Mouse (Mus musculus): ENCODE results near the gene Nos1. TPM values are rescaled to one million over a fixed set of nuclear protein-coding genes. Genes with fewer than 3 reads are reported as not detected.

Gene Nos1
- total RNA-seq, 2 experiments from 2014 or later, result 36.0 to 42.2 TPM

DNA sequence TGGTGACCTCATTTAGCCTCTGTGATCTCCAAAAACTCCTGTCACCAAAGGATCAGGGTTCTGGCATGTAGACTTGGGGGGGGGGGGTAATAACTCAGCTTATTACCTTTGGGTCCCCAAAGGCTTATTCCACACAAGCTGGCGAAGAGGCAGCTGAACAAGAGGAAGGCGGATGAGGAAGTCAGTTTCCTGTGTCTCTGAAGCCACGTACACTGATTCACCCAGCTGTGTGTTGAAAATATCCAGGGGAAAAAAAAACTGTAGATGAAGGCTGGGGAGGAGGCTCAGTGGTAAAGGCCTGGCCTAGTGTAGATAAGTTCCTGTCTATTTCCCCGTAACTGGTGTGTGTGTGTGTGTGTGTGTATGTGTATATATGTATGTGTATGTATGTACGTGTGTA is 110.7 kb downstream of the Nos1 start:
- intact Hi-C loops (cut with DNase I), result no loop called here

GRCm38 (mm10) chr5:117894050-117894449 is 113.2 kb downstream of the Nos1 start:
- intact Hi-C loops (cut with DNase I), result no loop called here
- no peak for DNase-seq

More for the DNA sequence above, 110.7 kb downstream of the Nos1 start:
- no peak for DNase-seq

- no peak for DNase-seq
- intact Hi-C loops (cut with DNase I), result no loop called here
Measured at GRCm38 (mm10) chr5:117898055-117898806, 117.4 kb downstream of the Nos1 start.

GRCm38 (mm10) chr5:117899361-117899760 is 118.5 kb downstream of the Nos1 start:
- intact Hi-C loops (cut with DNase I), result no loop called here
- DNase-seq, result no peak

DNA sequence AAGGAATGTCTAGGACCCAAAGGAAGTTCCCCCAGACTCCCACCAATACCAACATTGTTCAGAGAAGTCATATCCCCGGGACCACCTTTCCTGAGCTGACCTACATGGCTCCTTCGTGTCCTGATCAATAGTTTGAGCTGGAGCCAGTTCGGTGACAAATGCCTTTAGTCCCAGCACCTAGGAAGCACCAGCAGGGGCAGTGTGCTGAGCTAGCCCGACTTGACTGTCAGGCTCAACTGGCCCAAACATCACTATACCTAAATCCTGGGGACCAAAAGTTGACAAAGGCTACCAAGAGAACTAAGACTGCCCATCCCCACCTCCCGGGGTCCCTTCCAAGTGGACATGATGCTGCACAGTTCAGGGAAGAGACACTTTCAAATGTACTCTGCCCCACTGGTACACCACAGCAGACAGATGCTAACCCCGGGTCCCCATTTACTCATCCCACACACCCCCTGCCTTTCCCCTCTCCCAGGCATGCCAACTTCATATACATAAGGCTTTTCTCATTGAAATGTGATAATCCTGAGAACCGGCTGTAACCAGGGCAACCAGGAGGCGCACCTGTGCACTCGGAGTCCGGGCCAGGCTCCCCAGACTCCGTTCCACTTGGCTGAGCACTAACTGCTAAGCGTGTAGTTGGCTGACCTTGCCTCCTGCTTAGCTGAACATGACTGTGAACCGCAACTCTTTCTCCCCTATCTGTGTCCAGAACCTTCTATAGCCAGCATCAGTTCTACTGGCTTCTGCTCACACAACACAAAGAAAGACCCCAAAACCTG is 120.3 kb downstream of the Nos1 start:
- intact Hi-C loops (cut with DNase I), result no loop called here
- peak; percentile 74 for DNase-seq

GRCm38 (mm10) chr5:117903534-117903933 is 122.7 kb downstream of the Nos1 start:
- no peak for DNase-seq
- intact Hi-C loops (cut with DNase I), result no loop called here

GRCm38 (mm10) chr5:117905728-117906127 is 124.9 kb downstream of the Nos1 start:
- intact Hi-C loops (cut with DNase I), result no loop called here
- DNase-seq, result no peak

- intact Hi-C loops (cut with DNase I), result no loop called here
- DNase-seq, result no peak
Measured at GRCm38 (mm10) chr5:117909524-117909923, 128.7 kb downstream of the Nos1 start.

DNA sequence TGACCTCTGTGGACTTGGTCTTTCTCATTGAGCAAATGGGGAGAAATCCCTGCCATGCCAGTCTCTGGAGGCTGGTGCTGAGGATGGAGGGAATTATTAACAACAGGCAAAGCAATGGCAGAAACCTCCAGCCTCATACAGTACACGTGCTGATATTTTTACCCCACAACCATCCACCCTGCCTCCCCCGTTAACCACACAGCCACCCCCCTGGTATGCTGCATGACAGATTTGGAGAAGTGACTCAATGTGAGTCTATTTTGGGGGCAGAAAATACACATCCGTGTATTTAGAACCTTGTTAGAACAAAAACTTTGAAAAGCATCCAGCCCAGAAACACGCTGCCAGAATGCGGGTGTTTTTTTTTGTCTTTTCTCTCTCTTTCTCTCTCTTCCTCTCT is 135.5 kb downstream of the Nos1 start:
- no peak for DNase-seq
- intact Hi-C loops (cut with DNase I), result no loop called here

DNA sequence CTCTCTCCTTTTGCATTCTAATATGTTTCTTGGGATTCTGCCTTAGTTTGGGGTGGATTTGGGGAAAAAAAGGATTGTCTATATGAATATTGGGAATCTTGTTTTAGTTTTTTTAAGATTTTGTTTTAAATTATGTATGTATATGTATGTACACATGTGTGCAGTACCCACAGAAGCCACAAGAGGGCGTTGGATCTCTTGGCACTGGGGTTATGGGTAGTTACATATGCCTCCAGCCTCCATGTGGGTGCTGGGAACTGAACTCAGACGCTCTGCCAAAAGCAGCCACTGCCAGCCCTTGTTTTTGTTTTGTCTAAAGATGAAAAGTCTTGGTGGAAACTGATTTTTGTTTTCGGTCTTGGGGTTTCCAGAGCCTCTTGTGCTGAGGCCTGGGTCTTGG is 136.1 kb downstream of the Nos1 start:
- intact Hi-C loops (cut with DNase I), result no loop called here

DNA sequence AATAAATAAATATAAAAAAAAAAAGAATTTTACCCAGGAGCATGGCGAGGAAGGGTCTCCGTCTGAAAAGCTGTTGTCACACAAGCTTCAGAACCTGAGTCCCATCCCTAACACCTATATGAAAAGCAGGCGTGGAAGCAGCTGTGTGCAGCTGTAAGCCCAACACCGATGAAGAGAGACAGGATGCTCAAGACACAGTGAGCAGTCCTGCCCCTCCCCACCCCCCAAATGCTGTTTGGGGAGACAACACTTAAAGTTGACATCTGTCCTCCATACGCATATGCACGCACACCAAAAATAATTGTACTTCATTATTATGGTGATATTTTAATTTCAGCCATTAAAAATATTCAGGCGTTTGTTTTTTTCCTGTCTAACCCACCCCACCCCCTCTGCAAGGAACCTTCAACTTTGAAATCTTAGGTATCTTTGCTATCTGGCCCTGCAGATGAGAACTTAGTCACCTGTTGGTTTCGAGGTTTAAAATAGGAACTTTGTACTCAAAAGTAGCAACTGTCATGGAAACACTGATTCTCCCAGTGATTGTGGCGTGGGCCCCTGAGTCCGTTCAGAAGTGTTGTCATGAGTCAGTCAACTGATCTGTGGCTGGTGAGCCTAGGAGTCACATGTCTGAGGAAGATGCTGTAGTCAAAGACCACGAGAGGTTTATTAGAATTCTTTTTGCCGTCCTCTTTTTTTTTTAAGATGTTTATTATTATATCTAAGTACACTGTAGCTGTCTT is 141.1 kb downstream of the Nos1 start:
- no peak for DNase-seq
- intact Hi-C loops (cut with DNase I), result no loop called here

More for the DNA sequence above, 136.1 kb downstream of the Nos1 start:
- no peak for DNase-seq

DNA sequence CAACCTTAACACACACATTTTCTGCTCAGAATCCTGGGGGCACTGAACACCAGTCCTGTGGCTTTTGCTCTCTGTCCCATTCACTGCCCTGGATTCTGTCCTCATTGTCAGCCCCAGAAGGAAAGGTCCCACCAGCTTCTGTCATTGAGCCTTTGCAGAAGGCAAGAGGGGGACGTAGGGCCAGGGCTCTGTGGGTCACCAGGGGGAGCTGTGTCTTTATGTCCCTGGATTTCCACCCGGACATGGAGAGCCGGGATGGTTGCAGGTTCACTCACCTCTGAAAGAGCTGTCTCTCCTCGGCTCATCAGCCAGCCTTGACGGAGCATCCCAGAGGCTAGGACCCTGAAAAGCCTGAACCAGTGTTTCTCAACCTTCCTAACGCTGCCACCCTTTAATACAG is 142.9 kb downstream of the Nos1 start:
- no peak for DNase-seq
- intact Hi-C loops (cut with DNase I), result no loop called here

GRCm38 (mm10) chr5:117928553-117928952 is 147.7 kb downstream of the Nos1 start:
- DNase-seq, result no peak

GRCm38 (mm10) chr5:117932222-117932621 is 151.4 kb downstream of the Nos1 start:
- intact Hi-C loops (cut with DNase I), result loop anchor here (5.0 kb wide), 1 partner anchor 415 kb away; no protein-coding TSS in a partner anchor
- no peak for DNase-seq

More at GRCm38 (mm10) chr5:117928553-117928952, 147.7 kb downstream of the Nos1 start:
- intact Hi-C loops (cut with DNase I), result no loop called here

DNA sequence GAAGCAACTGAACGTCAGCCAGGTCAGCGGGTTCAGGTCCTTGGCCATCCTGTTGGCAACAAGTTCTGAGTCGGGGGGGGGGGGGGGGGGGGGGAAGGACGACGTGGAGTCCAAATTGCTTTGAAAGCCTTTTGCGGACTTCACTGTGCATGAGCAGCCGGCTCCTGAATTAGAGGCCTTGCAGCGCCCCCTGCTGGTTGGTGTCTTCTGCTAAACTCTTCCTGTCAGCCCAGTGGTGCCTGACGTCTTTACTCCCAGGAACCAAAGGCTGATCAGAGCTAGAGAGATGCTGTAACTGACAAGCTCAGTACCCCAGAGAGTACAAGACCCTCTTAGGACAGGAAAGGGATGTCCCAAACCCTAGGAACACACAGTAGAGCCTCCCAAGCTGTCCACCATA is 152.0 kb downstream of the Nos1 start:
- intact Hi-C loops (cut with DNase I), result loop anchor here (5.0 kb wide), 1 partner anchor 416 kb away; no protein-coding TSS in a partner anchor

GRCm38 (mm10) chr5:117936346-117936745 is 155.5 kb downstream of the Nos1 start:
- intact Hi-C loops (cut with DNase I), result loop anchor here (5.0 kb wide), 1 partner anchor 94 kb away; no protein-coding TSS in a partner anchor
- DNase-seq, result no peak

More for the DNA sequence above, 152.0 kb downstream of the Nos1 start:
- DNase-seq, result peak; percentile 95

- DNase-seq, result no peak
- intact Hi-C loops (cut with DNase I), result loop anchor here (5.0 kb wide), 1 partner anchor 95 kb away; no protein-coding TSS in a partner anchor
Measured at GRCm38 (mm10) chr5:117937186-117937585, 156.4 kb downstream of the Nos1 start.

GRCm38 (mm10) chr5:117938182-117938581 is 157.3 kb downstream of the Nos1 start:
- DNase-seq, result peak; percentile 56
- intact Hi-C loops (cut with DNase I), result loop anchor here (5.0 kb wide), 1 partner anchor 96 kb away; no protein-coding TSS in a partner anchor

DNA sequence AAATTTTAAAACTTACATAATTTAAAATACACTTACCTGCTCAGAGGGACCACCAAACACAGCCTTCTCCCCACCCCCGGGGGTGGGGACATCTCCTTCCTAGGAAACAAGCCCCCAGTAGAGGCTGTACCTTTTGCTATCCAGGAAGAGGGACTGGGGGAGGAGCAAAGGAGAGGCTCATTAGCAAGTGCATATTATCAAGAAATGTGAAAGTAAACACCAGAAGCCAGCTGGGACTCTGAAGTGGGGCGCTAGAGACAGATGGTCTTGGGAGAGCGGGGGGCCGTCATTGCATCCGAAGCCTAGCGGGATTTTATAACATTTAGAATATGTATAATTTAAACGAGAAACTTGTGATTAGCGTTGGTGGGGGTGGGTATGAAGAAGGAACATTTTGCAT is 158.6 kb downstream of the Nos1 start:
- intact Hi-C loops (cut with DNase I), result loop anchor here (5.0 kb wide), 1 partner anchor 97 kb away; no protein-coding TSS in a partner anchor
- no peak for DNase-seq

DNA sequence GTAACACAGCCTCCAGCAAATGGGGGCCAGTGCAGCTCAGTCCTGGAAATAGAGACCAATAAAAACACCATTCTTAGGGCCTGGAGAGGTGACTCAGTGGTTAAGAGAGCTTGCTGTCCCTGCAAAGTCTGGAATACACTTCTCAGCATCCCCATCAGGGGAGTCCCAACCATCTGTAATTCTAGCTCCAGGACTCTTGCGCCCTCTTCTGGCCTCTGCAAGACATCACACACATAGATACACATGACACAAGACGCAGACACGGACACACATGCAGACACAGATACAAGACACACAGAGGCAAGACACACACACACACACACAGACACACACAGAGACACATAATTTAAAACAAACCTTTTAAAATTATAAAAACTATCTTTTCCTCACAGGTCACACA is 160.7 kb downstream of the Nos1 start:
- no peak for DNase-seq
- intact Hi-C loops (cut with DNase I), result no loop called here

- intact Hi-C loops (cut with DNase I), result loop anchor here (5.0 kb wide), 1 partner anchor 439 kb away; no protein-coding TSS in a partner anchor
- peak; percentile 46 for DNase-seq
Measured at GRCm38 (mm10) chr5:117946605-117947004, 165.8 kb downstream of the Nos1 start.

Measured in left cerebral cortex, postnatal 4 days (tissue).